Mouse (Mus musculus): ENCODE results near the gene Klk13. TPM values are rescaled to one million over a fixed set of nuclear protein-coding genes. Genes with fewer than 3 reads are reported as not detected.
"Not testable (repeated sequence)": the region's sequence is repeated elsewhere in the genome, so short reads cannot be mapped to it uniquely, and the experiment has no call there.

The Klk13 gene
- polyA plus RNA-seq (2014; fragmentation: Nextera tagmentation; extraction: Ambion mirVana): 1.8 and 3.0 TPM in 2 replicates

DNA sequence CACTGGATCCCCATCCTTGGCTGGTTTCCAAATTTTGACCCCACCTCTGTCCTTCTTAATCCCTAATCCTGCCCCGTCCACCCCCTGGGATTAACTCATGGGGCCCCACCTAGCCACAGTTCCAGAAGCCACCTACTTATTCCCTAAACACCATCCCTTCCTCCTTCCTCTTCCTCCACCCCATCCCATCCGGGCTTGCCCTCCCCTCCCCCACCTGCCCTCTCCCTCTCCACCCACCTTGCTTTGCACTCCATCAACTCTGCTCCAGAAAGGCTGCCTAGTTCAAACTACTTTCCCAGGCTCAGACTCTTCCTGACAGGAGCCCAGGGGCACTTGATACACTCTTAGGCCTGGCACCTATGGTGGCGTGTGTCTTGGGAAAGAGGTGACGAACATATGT is at the start of gene Klk13:
Gene Klk13, plus strand, starts transcription at position 301 of the 400 bp plus-strand sequence.
- Histone ChIP-seq H3K4me1 (ENCODE audit: control insufficient read depth, insufficient read depth, low read length) (0 out of 2 replicates have a peak, but pooled peaks cover 6% of the 10 kb centered on the region), H3K36me3 (ENCODE audit: control insufficient read depth, insufficient read depth, low read length) (no peaks in the 10 kb centered on the region), H3K9ac (ENCODE audit: low read depth, low read length) (no peak within 1 kb of the TSS; the same call in 1 of the 2 replicates), H3K27me3 (replicated peaks; ENCODE audit: control insufficient read depth, insufficient read depth, low read length) (no peaks in the 10 kb centered on the region), H3K27ac (replicated peaks; ENCODE audit: low read depth, low read length) (no peak within 1 kb of the TSS), H3K4me3 (ENCODE audit: low read depth, low read length) (0 out of 2 replicates have a peak within 1 kb of the TSS, but pooled peaks have one; percentile 8), H3K9me3 (ENCODE audit: control insufficient read depth, low read length) (no peaks in the 10 kb centered on the region), H3K4me2 (ENCODE audit: low read depth, low read length) (peak within 1 kb of the TSS; percentile 40)
- 53% methylated on average over 4 of the region's 4 CpGs for WGBS
- DNase-seq (ENCODE audit: low spot score) (no peak), ATAC-seq (ENCODE audit: low read depth) (no peak)

DNA sequence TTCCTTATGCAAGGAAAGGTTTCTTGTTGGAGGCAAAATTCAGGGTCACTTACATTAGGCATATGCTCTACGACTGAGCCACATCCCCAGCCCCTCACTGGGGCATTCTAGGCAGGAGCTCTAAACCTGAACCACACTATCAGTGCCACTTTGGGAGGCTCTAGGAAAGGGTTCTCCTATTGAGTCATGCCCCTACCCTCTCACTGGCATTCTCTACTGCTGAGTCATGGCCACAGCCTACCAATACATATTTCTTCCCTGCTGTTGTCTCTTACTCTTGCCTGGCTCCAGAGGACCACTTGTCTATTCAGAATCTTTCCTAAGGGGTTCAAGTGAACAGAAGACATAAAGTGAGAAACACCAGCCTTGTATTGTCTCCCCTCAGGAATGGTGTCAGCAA is 49.6 kb upstream of the Klk13 start:
- 79% methylated on average over 1 of the region's 1 CpGs for WGBS
- DNase-seq (ENCODE audit: low spot score): no peak
- Histone ChIP-seq H3K4me2 (ENCODE audit: low read depth, low read length) (no peak overlapping the region), H3K4me3 (ENCODE audit: low read depth, low read length) (no peak overlapping the region), H3K4me1 (ENCODE audit: control insufficient read depth, insufficient read depth, low read length) (no peaks in the 10 kb centered on the region), H3K9me3 (ENCODE audit: control insufficient read depth, low read length) (no peaks in the 10 kb centered on the region), H3K27me3 (replicated peaks; ENCODE audit: control insufficient read depth, insufficient read depth, low read length) (no peaks in the 10 kb centered on the region), H3K36me3 (ENCODE audit: control insufficient read depth, insufficient read depth, low read length) (no peaks in the 10 kb centered on the region), H3K27ac (replicated peaks; ENCODE audit: low read depth, low read length) (no peak overlapping the region), H3K9ac (ENCODE audit: low read depth, low read length) (no peak overlapping the region)
- no peak for ATAC-seq (ENCODE audit: low read depth)

DNA sequence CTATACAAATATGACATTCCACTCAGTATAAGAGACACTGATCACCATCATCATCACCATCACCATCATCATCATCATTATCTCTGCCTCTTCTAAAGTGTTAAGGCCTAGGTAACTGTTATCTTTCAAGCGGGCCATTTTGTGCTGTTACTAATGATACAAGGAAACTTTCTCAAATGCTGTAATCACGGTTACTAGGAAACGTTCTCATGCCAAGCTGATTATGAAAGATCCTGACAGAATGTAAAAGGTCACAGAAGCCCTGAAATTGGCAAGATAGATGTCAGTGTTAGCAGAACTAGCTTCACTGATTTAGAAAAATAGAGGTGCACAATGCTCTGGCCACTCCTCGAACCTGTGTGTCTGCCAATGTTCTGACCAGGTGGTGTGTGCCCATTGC is 45.1 kb upstream of the Klk13 start:
- not testable (repeated sequence) for DNase-seq (ENCODE audit: low spot score); H3K4me1 ChIP-seq (ENCODE audit: control insufficient read depth, insufficient read depth, low read length); H3K36me3 ChIP-seq (ENCODE audit: control insufficient read depth, insufficient read depth, low read length); ATAC-seq (ENCODE audit: low read depth); H3K4me3 ChIP-seq (ENCODE audit: low read depth, low read length); H3K9ac ChIP-seq (ENCODE audit: low read depth, low read length); H3K27me3 ChIP-seq (replicated peaks; ENCODE audit: control insufficient read depth, insufficient read depth, low read length); H3K4me2 ChIP-seq (ENCODE audit: low read depth, low read length); H3K27ac ChIP-seq (replicated peaks; ENCODE audit: low read depth, low read length); H3K9me3 ChIP-seq (ENCODE audit: control insufficient read depth, low read length)
- WGBS: 87% methylated on average over 4 of the region's 4 CpGs

DNA sequence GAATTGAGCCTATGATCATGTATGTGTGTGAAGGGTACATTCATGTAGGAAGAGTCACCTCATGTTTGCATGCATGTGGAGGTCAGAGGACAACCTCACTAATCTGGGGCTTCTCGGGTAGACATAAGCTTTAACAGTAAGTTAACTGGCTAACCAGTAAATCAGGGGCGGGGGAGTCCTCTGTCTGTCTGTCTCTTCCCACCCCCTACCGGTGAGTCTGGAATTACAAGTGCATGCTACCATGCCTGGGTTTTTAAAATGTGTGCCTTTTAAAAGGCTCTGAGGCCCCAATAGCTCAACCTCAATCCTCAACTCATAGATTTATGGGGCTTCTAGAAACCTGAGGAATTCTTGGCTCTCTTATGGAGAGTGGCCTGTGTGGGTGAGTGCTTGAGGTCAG is 43.8 kb upstream of the Klk13 start:
- peaks cover 5% of the 10 kb centered on the region for H3K4me1 ChIP-seq (ENCODE audit: control insufficient read depth, insufficient read depth, low read length)
- H3K27ac ChIP-seq (replicated peaks; ENCODE audit: low read depth, low read length): no peak overlapping the region
- DNase-seq (ENCODE audit: low spot score) (peak; percentile 19), ATAC-seq (ENCODE audit: low read depth) (no peak)
- H3K9ac ChIP-seq (ENCODE audit: low read depth, low read length): no peak overlapping the region
- H3K27me3 ChIP-seq (replicated peaks; ENCODE audit: control insufficient read depth, insufficient read depth, low read length): no peaks in the 10 kb centered on the region
- H3K4me2 ChIP-seq (ENCODE audit: low read depth, low read length): no peak overlapping the region
- H3K9me3 ChIP-seq (ENCODE audit: control insufficient read depth, low read length): no peaks in the 10 kb centered on the region
- no peaks in the 10 kb centered on the region for H3K36me3 ChIP-seq (ENCODE audit: control insufficient read depth, insufficient read depth, low read length)
- 17% methylated on average over 3 of the region's 3 CpGs for WGBS
- H3K4me3 ChIP-seq (ENCODE audit: low read depth, low read length): no peak overlapping the region

DNA sequence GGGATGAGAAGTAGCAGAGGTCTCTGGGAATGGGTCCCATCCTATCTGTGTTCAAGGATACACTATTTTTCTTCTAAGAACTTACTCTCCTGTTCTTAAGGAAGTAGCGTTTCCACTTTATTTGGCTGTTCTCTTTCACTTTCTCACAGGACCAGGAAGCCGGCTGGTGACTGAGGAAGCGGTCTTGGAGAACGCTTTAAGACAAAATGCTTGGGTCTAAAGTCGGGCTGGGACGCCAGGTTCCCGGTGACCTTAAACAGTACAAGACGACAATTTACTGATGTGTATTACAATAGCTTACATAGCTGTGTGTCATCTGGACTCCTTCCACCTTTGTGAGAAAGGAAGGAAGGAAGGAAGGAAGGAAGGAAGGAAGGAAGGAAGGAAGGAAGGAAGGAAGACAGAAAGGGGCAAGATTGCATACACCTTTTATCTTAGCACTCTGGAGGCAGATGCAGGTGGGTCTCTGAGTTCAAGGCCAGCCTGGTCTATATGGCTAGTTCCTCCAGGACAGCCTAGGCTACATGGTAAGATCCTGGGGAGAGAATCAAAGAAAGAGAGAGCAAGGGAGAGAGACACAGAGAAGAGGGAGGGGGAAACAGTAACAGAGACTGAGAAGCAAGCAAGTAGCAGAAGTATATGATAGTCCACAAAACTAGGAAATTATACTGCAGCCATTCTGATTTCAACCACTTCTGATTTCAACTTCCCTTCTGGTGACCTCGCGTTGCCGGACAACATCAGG is 41.1 kb upstream of the Klk13 start:
- Histone ChIP-seq H3K4me2 (ENCODE audit: low read depth, low read length) (peak overlapping the region; percentile 71), H3K9me3 (ENCODE audit: control insufficient read depth, low read length) (0 out of 2 replicates have a peak, but pooled peaks cover under 1% of the 10 kb centered on the region), H3K27me3 (replicated peaks; ENCODE audit: control insufficient read depth, insufficient read depth, low read length) (no peaks in the 10 kb centered on the region), H3K4me3 (ENCODE audit: low read depth, low read length) (peak overlapping the region; percentile 72), H3K4me1 (ENCODE audit: control insufficient read depth, insufficient read depth, low read length) (peaks cover 5% of the 10 kb centered on the region), H3K27ac (replicated peaks; ENCODE audit: low read depth, low read length) (peak overlapping the region; percentile 30; the same call in 1 of the 2 replicates), H3K9ac (ENCODE audit: low read depth, low read length) (peak overlapping the region; percentile 83), H3K36me3 (ENCODE audit: control insufficient read depth, insufficient read depth, low read length) (peaks cover 21% of the 10 kb centered on the region)
- peak; percentile 19 for ATAC-seq (ENCODE audit: low read depth)
- no peak for DNase-seq (ENCODE audit: low spot score)
- WGBS: 70% methylated on average over 11 of the region's 11 CpGs

DNA sequence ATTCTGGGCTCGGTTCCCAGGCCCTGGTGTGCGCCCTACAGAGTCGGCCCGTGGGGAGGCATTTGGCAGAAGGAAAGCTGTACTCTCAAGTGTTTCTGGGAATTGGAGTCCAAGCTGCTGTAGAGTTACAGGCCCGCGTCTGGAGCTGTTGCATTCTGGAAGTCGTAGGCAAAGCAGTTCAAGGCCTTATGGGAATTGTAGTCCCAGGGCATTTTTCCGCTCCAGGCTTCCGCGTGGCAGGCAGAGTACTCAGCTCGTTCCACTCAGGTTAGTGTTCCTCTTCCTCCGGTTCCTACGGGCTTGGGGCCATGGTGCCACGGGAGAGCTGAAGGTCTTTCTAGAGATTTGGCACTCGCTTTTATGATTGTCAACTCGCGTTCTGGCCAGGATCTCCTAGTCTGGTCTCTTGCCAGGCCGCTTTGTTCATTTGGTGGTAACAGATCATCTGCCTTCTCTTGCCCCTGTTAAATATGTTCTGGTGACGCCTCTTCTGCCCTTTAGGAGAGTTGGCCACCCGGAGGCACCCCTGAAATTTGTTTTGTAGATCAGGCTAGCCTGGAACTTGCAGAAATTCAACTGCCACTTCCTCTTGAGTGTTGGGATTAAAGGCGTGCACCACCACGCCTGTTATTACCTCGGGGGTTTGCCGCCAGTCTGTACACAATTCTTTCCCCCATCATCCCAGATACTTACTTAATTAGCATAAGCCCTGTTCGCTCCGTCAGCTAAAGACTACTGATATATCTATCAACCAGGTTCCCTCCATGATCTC is 40.4 kb upstream of the Klk13 start, which contains the start of gene Ctu1:
Gene Ctu1, plus strand, starts transcription at position 208 of the 772 bp plus-strand sequence.
- DNase-seq (ENCODE audit: low spot score) (peak; percentile 99), ATAC-seq (ENCODE audit: low read depth) (peak; percentile 99)
- Histone ChIP-seq H3K27ac (replicated peaks; ENCODE audit: low read depth, low read length) (peak within 1 kb of the TSS; percentile 61), H3K4me3 (ENCODE audit: low read depth, low read length) (peak within 1 kb of the TSS; percentile 72), H3K27me3 (replicated peaks; ENCODE audit: control insufficient read depth, insufficient read depth, low read length) (no peaks in the 10 kb centered on the region), H3K4me2 (ENCODE audit: low read depth, low read length) (peak within 1 kb of the TSS; percentile 71), H3K9me3 (ENCODE audit: control insufficient read depth, low read length) (0 out of 2 replicates have a peak, but pooled peaks cover 6% of the 10 kb centered on the region), H3K36me3 (ENCODE audit: control insufficient read depth, insufficient read depth, low read length) (peaks cover 29% of the 10 kb centered on the region), H3K4me1 (ENCODE audit: control insufficient read depth, insufficient read depth, low read length) (peaks cover 5% of the 10 kb centered on the region), H3K9ac (ENCODE audit: low read depth, low read length) (peak within 1 kb of the TSS; percentile 83)
- WGBS: under 1% methylated on average over 26 of the region's 26 CpGs

DNA sequence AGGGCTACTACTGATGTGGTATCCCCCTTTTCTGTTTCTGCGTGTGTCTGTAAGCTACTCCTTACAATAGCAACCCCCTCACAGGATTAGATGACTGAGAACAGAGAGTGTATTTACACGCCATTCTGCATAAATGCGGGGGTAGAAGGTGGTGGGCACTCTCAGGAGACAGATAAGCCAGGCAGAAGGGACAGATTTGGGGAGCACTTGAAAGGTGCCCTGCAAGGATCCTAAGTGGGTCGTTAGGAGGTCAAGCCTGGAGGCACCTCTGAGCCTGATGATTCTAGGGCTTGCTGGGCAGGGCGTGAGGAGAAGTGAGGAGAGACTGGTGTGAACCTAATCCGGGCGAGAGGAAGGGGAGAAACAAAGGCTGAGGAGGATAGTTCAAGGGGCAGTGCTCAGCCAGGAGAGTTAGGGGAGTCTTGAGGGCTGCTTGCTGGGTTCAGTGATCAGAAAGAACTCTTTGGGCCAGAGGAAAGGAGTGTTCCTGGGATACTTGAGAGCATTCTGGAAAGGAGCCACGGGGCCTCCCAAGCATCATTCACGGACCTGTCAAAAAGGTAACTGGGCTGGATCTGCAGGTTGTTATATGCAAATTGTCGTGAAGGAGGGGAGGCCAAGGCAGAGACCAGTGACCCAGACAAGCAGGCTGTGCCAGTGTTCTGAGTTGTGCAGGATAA is 39.6 kb upstream of the Klk13 start:
- ATAC-seq (ENCODE audit: low read depth) (no peak), DNase-seq (ENCODE audit: low spot score) (peak; percentile 55)
- no peaks in the 10 kb centered on the region for H3K27me3 ChIP-seq (replicated peaks; ENCODE audit: control insufficient read depth, insufficient read depth, low read length)
- H3K9ac ChIP-seq (ENCODE audit: low read depth, low read length): peak overlapping the region; percentile 83
- H3K4me3 ChIP-seq (ENCODE audit: low read depth, low read length): peak overlapping the region; percentile 72
- peaks cover 5% of the 10 kb centered on the region for H3K4me1 ChIP-seq (ENCODE audit: control insufficient read depth, insufficient read depth, low read length)
- peak overlapping the region; percentile 71 for H3K4me2 ChIP-seq (ENCODE audit: low read depth, low read length)
- H3K27ac ChIP-seq (replicated peaks; ENCODE audit: low read depth, low read length): peak overlapping the region; percentile 61
- 12% methylated on average over 10 of the region's 10 CpGs for WGBS
- peaks cover 13% of the 10 kb centered on the region; the same call in 1 of the 2 replicates for H3K9me3 ChIP-seq (ENCODE audit: control insufficient read depth, low read length)
- peaks cover 36% of the 10 kb centered on the region for H3K36me3 ChIP-seq (ENCODE audit: control insufficient read depth, insufficient read depth, low read length)

DNA sequence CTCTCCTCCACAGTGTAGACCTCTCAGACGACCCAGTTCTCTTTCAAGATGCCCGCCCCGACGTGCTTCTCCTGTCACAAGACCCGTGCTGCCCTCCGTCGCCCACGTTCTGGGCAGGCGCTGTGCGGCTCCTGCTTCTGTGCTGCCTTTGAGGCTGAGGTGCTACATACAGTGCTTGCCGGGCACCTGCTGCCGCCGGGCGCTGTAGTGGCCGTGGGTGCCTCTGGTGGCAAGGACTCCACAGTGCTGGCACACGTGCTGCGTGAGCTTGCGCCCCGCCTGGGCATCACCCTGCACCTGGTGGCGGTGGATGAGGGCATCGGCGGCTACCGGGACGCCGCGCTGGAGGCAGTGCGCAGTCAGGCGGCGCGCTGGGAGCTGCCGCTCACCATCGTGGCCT is 37.3 kb upstream of the Klk13 start:
- H3K9me3 ChIP-seq (ENCODE audit: control insufficient read depth, low read length): peaks cover 16% of the 10 kb centered on the region; the same call in 1 of the 2 replicates
- DNase-seq (ENCODE audit: low spot score) (no peak), ATAC-seq (ENCODE audit: low read depth) (no peak)
- peaks cover 5% of the 10 kb centered on the region for H3K4me1 ChIP-seq (ENCODE audit: control insufficient read depth, insufficient read depth, low read length)
- no peak overlapping the region for H3K27ac ChIP-seq (replicated peaks; ENCODE audit: low read depth, low read length)
- H3K36me3 ChIP-seq (ENCODE audit: control insufficient read depth, insufficient read depth, low read length): peaks cover 44% of the 10 kb centered on the region
- no peak overlapping the region for H3K4me2 ChIP-seq (ENCODE audit: low read depth, low read length)
- H3K4me3 ChIP-seq (ENCODE audit: low read depth, low read length): no peak overlapping the region
- no peak overlapping the region for H3K9ac ChIP-seq (ENCODE audit: low read depth, low read length)
- H3K27me3 ChIP-seq (replicated peaks; ENCODE audit: control insufficient read depth, insufficient read depth, low read length): no peaks in the 10 kb centered on the region
- WGBS: 93% methylated on average over 28 of the region's 32 CpGs
